Mouse (Mus musculus): ENCODE results near the gene Rtn1. TPM values are rescaled to one million over a fixed set of nuclear protein-coding genes. Genes with fewer than 3 reads are reported as not detected.

Gene Rtn1
- polyA plus RNA-seq, 1 experiment from 2014 or later, result 2,137 TPM

GRCm38 (mm10) chr12:72347184-72347583, 61.7 kb downstream of the Rtn1 start:
- H3K27me3 ChIP-seq, result no peaks in the 10 kb centered on the region
- H3K9ac ChIP-seq, result no peak overlapping the region
- H3K4me1 ChIP-seq (replicated peaks), result no peaks in the 10 kb centered on the region
- H3K4me3 ChIP-seq, result no peak overlapping the region
- no peak overlapping the region for H3K27ac ChIP-seq (replicated peaks)
- no peaks in the 10 kb centered on the region for H3K36me3 ChIP-seq
- ATAC-seq (ENCODE audit: low read depth), result no peak
- no peaks in the 10 kb centered on the region for H3K9me3 ChIP-seq
- H3K4me2 ChIP-seq, result no peak overlapping the region
- WGBS, result 76% methylated on average over 1 of the region's 1 CpGs

GRCm38 (mm10) chr12:72343639-72344038, 65.2 kb downstream of the Rtn1 start:
- Histone ChIP-seq H3K4me2 (no peak overlapping the region), H3K9me3 (no peaks in the 10 kb centered on the region), H3K4me1 (replicated peaks) (no peaks in the 10 kb centered on the region), H3K27me3 (no peaks in the 10 kb centered on the region), H3K36me3 (no peaks in the 10 kb centered on the region), H3K27ac (replicated peaks) (no peak overlapping the region), H3K9ac (no peak overlapping the region), H3K4me3 (no peak overlapping the region)
- ATAC-seq (ENCODE audit: low read depth), result no peak
- WGBS, result 55% methylated on average over 2 of the region's 2 CpGs

DNA sequence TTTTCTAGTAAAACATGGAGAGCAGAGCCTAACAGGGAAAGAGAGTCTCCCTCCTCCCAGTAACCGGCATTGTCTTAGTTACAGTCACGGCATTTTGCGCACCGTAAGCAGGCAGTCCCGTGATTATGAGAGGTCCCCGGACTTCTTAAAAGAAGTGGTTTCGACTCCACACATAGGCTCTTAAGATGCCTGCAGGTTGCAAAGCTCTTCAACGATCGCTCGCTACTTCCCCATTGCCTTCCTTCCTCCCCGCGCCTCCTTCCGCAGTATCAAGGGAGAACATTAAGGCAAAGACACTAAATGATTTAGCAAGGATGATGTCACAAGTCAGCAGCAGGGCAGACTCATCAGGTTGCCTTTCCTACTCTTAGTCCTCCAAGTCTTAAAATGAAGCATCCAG, 72.8 kb downstream of the Rtn1 start:
- Histone ChIP-seq H3K4me3 (no peak overlapping the region), H3K4me2 (no peak overlapping the region), H3K9ac (no peak overlapping the region), H3K4me1 (replicated peaks) (peaks cover 14% of the 10 kb centered on the region), H3K27ac (replicated peaks) (no peak overlapping the region), H3K36me3 (no peaks in the 10 kb centered on the region), H3K9me3 (no peaks in the 10 kb centered on the region), H3K27me3 (no peaks in the 10 kb centered on the region)
- no peak for ATAC-seq (ENCODE audit: low read depth)
- WGBS, result 84% methylated on average over 13 of the region's 13 CpGs

GRCm38 (mm10) chr12:72332488-72333013, 76.3 kb downstream of the Rtn1 start:
- Histone ChIP-seq H3K36me3 (no peaks in the 10 kb centered on the region), H3K9ac (no peak overlapping the region), H3K4me2 (no peak overlapping the region), H3K4me3 (no peak overlapping the region), H3K4me1 (replicated peaks) (peaks cover 14% of the 10 kb centered on the region), H3K9me3 (no peaks in the 10 kb centered on the region), H3K27ac (replicated peaks) (no peak overlapping the region), H3K27me3 (no peaks in the 10 kb centered on the region)
- ATAC-seq (ENCODE audit: low read depth), result no peak
- WGBS, result 67% methylated on average over 5 of the region's 5 CpGs

GRCm38 (mm10) chr12:72331912-72332487, 76.9 kb downstream of the Rtn1 start:
- Histone ChIP-seq H3K27me3 (no peaks in the 10 kb centered on the region), H3K36me3 (no peaks in the 10 kb centered on the region), H3K4me2 (no peak overlapping the region), H3K27ac (replicated peaks) (0 out of 2 replicates have a peak overlapping the region, but pooled peaks have one; percentile 1), H3K9ac (no peak overlapping the region), H3K4me1 (replicated peaks) (peaks cover 17% of the 10 kb centered on the region), H3K9me3 (no peaks in the 10 kb centered on the region), H3K4me3 (no peak overlapping the region)
- no peak for ATAC-seq (ENCODE audit: low read depth)
- 52% methylated on average over 7 of the region's 7 CpGs for WGBS

DNA sequence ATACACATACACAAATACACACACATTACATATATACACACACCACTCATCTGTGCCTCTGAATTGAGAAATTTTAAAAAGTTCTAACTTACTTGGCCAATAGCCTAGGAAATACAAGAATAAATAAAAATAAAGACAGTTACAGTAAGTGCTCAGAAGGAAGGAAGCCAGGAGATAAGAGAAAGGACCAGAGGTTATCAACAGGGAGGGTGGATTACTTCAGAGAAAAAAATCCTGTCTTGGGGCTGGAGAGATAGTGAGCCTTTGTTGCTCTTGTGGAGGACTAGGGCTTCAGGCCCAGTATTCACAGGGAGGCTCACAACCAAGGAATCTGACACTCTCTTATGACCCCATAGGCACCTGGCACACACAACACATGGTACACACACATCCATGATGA, 82.8 kb downstream of the Rtn1 start:
- Histone ChIP-seq H3K4me3 (no peak overlapping the region), H3K9me3 (no peaks in the 10 kb centered on the region), H3K9ac (no peak overlapping the region), H3K4me1 (replicated peaks) (peaks cover 12% of the 10 kb centered on the region), H3K36me3 (no peaks in the 10 kb centered on the region), H3K27me3 (no peaks in the 10 kb centered on the region), H3K4me2 (no peak overlapping the region), H3K27ac (replicated peaks) (no peak overlapping the region)
- ATAC-seq (ENCODE audit: low read depth), result no peak

GRCm38 (mm10) chr12:72325025-72325424, 83.8 kb downstream of the Rtn1 start:
- no peak for ATAC-seq (ENCODE audit: low read depth)
- no peak overlapping the region for H3K4me2 ChIP-seq
- no peaks in the 10 kb centered on the region for H3K36me3 ChIP-seq
- WGBS, result 21% methylated on average over 5 of the region's 5 CpGs
- no peak overlapping the region for H3K9ac ChIP-seq
- H3K9me3 ChIP-seq, result no peaks in the 10 kb centered on the region
- H3K27me3 ChIP-seq, result no peaks in the 10 kb centered on the region
- H3K4me1 ChIP-seq (replicated peaks), result peaks cover 12% of the 10 kb centered on the region
- no peak overlapping the region for H3K4me3 ChIP-seq
- H3K27ac ChIP-seq (replicated peaks), result no peak overlapping the region

DNA sequence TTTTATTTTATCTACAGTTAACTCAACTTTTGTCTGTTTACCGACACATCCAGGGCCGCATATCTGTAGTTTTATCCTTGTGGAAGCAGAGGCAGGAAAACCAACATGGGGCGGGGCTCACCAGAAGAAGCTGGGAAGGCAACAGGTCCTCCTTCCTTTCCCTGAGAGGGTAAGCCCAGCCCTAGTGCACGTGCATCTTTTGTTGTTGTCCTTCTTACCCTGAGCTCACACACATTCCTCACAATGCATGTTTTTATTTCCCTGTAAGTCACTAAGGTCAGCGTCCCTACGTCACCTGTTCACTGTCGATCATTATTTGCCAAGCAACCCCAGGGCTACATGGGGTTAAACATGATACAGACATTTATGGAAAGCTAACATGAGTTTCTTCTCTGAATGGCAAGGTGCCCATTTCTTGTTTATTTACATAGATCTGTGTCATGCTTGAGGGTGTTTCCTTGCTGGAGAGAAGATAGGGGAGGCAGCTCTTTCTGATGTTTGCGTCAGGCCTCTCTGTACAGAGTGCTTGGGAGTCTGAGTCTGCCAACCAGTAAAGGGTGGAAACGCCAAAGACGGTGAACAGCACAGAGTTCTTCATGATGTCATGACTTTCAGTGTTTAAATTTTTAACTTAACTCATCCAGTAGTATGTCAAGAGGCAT, 84.5 kb downstream of the Rtn1 start:
- Histone ChIP-seq H3K9me3 (no peaks in the 10 kb centered on the region), H3K4me3 (no peak overlapping the region), H3K9ac (no peak overlapping the region), H3K27ac (replicated peaks) (no peak overlapping the region), H3K36me3 (no peaks in the 10 kb centered on the region), H3K4me2 (no peak overlapping the region), H3K4me1 (replicated peaks) (peaks cover 12% of the 10 kb centered on the region), H3K27me3 (no peaks in the 10 kb centered on the region)
- 83% methylated on average over 10 of the region's 10 CpGs for WGBS
- no peak for ATAC-seq (ENCODE audit: low read depth)

DNA sequence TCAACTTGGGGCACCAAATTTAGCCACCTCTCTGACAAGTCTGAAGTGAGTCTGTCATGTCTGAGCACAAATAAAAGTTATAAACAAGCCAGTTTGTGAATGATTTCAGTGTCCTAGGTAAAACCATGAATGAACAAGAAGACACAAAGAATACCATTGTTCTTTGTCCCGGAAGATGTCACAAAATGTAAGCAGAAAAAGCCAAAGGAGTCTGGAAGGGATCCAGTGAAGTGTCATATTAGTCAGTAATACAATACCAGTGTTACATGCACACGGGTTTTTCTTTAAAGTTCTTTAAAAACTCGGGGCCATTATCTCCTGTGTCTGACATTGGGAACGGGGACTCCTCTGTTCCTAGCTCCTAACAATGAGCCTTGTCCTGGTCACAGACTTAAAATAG, 85.1 kb downstream of the Rtn1 start:
- Histone ChIP-seq H3K36me3 (no peaks in the 10 kb centered on the region), H3K27me3 (no peaks in the 10 kb centered on the region), H3K27ac (replicated peaks) (no peak overlapping the region), H3K4me1 (replicated peaks) (peaks cover 12% of the 10 kb centered on the region), H3K9me3 (no peaks in the 10 kb centered on the region), H3K4me2 (no peak overlapping the region), H3K9ac (no peak overlapping the region), H3K4me3 (no peak overlapping the region)
- WGBS, result 57% methylated on average over 4 of the region's 4 CpGs
- ATAC-seq (ENCODE audit: low read depth), result no peak

DNA sequence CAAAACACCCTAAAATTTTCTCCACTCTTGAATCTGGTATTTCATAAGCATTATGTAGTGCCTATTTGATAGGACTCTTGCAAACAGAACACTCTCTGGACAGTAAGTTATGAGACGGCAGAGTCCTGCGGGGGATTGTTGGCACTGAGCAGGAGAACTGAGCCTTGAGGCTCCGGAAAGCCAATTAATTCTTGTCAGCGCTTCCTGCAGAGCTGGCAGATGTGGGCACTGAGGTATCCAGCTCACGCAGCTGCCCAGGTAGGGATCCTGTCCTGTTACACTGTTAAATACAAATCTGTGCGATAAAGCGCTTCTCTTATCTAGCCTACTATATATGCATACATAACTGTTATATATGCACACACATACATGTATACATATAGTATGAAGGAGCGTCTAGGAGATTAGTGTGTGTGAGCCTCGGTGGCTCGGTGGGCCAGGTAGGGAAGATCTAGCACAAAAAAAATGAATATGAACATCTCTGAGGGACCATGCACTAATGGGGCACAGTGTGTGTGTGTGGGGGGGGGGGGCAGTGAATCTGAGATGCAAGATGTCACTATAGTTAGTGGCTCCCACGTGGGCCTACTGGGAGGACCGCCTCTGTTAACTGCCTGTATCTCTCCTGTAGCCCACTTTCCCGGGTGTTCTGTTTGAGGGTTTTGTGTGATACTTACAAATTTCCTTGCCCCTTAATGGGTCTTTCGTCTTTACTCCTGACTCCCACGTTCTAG, 93.0 kb downstream of the Rtn1 start:
- H3K4me3 ChIP-seq, result no peak overlapping the region
- peaks cover 10% of the 10 kb centered on the region for H3K4me1 ChIP-seq (replicated peaks)
- ATAC-seq (ENCODE audit: low read depth), result 0 out of 2 replicates have a peak, but pooled peaks have one; percentile 23
- H3K9me3 ChIP-seq, result no peaks in the 10 kb centered on the region
- peak overlapping the region; percentile 46; the same call in 1 of the 2 replicates for H3K27ac ChIP-seq (replicated peaks)
- WGBS, result 62% methylated on average over 15 of the region's 15 CpGs
- no peaks in the 10 kb centered on the region for H3K27me3 ChIP-seq
- H3K9ac ChIP-seq, result no peak overlapping the region
- H3K36me3 ChIP-seq, result no peaks in the 10 kb centered on the region
- H3K4me2 ChIP-seq, result no peak overlapping the region

- Histone ChIP-seq H3K27ac (replicated peaks) (no peak overlapping the region), H3K4me2 (no peak overlapping the region), H3K27me3 (no peaks in the 10 kb centered on the region), H3K9me3 (no peaks in the 10 kb centered on the region), H3K36me3 (peaks cover 7% of the 10 kb centered on the region; the same call in 1 of the 2 replicates), H3K9ac (no peak overlapping the region), H3K4me3 (no peak overlapping the region), H3K4me1 (replicated peaks) (peaks cover 8% of the 10 kb centered on the region)
- 86% methylated on average over 6 of the region's 6 CpGs for WGBS
- ATAC-seq (ENCODE audit: low read depth), result no peak
These were observed 98.0 kb downstream of the Rtn1 start for GRCm38 (mm10) chr12:72310818-72311217.

DNA sequence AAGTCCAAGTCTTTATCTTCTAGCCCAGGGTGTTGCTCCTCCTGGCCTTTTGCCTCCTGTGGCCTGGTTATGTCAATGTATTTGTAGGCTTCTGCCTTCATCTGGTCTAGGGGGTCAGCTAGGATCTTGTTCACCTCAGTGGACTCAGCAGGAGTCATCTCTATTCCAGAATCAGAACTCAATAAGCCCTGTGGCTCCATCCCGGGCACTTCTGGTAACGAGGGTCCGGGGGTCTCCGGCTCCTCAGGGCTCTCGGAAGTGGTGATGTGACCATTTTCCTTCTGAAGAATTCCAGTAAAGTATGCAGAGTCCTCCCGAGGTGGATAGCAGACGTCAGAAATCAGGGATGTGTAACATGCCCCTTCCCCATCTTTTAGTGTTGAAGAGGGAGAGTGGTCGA, 100.3 kb downstream of the Rtn1 start:
- no peak overlapping the region for H3K27ac ChIP-seq (replicated peaks)
- no peak overlapping the region for H3K4me3 ChIP-seq
- ATAC-seq (ENCODE audit: low read depth), result no peak
- no peak overlapping the region for H3K9ac ChIP-seq
- no peaks in the 10 kb centered on the region for H3K9me3 ChIP-seq
- H3K36me3 ChIP-seq, result peaks cover 10% of the 10 kb centered on the region; the same call in 1 of the 2 replicates
- H3K27me3 ChIP-seq, result no peaks in the 10 kb centered on the region
- H3K4me1 ChIP-seq (replicated peaks), result peaks cover 26% of the 10 kb centered on the region
- 86% methylated on average over 8 of the region's 8 CpGs for WGBS
- H3K4me2 ChIP-seq, result no peak overlapping the region
